Mouse (Mus musculus): ENCODE data around the gene Arl11. TPM values are rescaled to one million over a fixed set of nuclear protein-coding genes. Genes with fewer than 3 reads are reported as not detected.
A peak's percentile ranks its signal among the peaks of the same experiment; 100 is the strongest.

Gene Arl11
- polyA plus RNA-seq (2015; fragmentation: Nextera tagmentation; extraction: Ambion mirVana): 0.24 and 0.39 TPM in 2 replicates

DNA sequence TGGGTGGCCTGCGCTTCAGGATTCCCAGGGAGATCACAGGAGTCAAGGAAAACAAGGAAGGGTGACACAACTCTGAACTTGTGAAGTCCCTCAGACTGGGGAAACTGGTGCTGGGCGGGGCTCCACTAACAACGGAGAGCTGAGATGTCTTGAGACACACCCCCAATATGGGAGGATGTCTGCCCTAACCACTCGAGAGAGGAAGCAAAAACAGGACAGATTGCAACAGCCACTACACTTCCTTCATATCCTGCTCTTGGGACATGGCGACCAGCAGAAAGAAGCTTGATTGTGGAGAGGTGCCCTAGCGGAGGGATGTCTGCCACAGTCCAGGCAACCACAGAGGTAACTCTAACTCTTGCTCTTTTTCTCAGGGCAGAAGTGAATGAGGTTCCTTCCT, at the start of gene Arl11:
TSS of gene Arl11 (plus strand) at position 161 of the 400 bp plus-strand sequence.
- H3K4me2 ChIP-seq (ENCODE audit: low read length): no peak within 1 kb of the TSS
- no peaks in the 10 kb centered on the region for H3K9me3 ChIP-seq (ENCODE audit: control insufficient read depth, low read length)
- WGBS: 74% methylated on average over 6 of the region's 6 CpGs
- no peak within 1 kb of the TSS for H3K4me3 ChIP-seq (replicated peaks; ENCODE audit: low read length)
- no peak within 1 kb of the TSS for H3K9ac ChIP-seq (replicated peaks; ENCODE audit: low read depth, low read length)
- peaks cover 5% of the 10 kb centered on the region; the same call in 1 of the 2 replicates for H3K4me1 ChIP-seq (replicated peaks; ENCODE audit: control insufficient read depth, insufficient read depth, low read length)
- H3K36me3 ChIP-seq (ENCODE audit: control insufficient read depth, insufficient read depth): no peaks in the 10 kb centered on the region
- H3K27ac ChIP-seq (ENCODE audit: low read length): no peak within 1 kb of the TSS
- no peaks in the 10 kb centered on the region for H3K27me3 ChIP-seq (replicated peaks; ENCODE audit: control insufficient read depth, insufficient read depth, low read length)
- no peak for ATAC-seq

DNA sequence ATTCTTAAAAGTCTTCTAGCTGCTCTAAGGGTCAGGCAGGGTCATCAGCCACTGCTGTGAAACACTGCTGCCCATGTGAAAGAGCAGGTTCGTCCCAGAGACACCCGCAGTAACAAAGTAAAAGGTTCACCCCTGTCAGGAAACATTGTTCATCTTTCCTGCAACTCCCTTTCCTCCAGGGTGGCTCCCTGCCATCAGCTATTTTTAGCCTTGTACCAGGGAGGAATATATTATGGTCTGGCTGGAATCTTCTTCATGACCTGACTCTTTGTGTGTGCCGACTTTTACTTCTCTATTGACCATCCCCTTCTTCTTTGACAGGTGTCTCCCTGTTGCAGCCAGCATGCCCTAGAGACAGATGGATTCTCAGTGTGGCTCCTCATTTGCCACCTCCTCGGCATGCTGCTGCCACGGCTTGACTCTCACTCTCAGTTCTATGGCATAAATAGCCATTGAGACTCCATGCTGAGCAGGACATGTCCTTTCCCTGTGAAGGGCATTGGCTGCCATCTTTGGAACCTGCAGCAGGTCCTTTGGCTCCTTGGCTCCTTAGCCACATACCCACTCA, 41.6 kb upstream of the Arl11 start:
- Histone ChIP-seq H3K27me3 (replicated peaks; ENCODE audit: control insufficient read depth, insufficient read depth, low read length) (no peaks in the 10 kb centered on the region), H3K4me2 (ENCODE audit: low read length) (no peak overlapping the region), H3K4me3 (replicated peaks; ENCODE audit: low read length) (no peak overlapping the region), H3K9ac (replicated peaks; ENCODE audit: low read depth, low read length) (no peak overlapping the region), H3K27ac (ENCODE audit: low read length) (no peak overlapping the region), H3K9me3 (ENCODE audit: control insufficient read depth, low read length) (no peaks in the 10 kb centered on the region), H3K4me1 (replicated peaks; ENCODE audit: control insufficient read depth, insufficient read depth, low read length) (no peaks in the 10 kb centered on the region), H3K36me3 (ENCODE audit: control insufficient read depth, insufficient read depth) (no peaks in the 10 kb centered on the region)
- 62% methylated on average over 5 of the region's 5 CpGs for WGBS
- ATAC-seq: no peak

DNA sequence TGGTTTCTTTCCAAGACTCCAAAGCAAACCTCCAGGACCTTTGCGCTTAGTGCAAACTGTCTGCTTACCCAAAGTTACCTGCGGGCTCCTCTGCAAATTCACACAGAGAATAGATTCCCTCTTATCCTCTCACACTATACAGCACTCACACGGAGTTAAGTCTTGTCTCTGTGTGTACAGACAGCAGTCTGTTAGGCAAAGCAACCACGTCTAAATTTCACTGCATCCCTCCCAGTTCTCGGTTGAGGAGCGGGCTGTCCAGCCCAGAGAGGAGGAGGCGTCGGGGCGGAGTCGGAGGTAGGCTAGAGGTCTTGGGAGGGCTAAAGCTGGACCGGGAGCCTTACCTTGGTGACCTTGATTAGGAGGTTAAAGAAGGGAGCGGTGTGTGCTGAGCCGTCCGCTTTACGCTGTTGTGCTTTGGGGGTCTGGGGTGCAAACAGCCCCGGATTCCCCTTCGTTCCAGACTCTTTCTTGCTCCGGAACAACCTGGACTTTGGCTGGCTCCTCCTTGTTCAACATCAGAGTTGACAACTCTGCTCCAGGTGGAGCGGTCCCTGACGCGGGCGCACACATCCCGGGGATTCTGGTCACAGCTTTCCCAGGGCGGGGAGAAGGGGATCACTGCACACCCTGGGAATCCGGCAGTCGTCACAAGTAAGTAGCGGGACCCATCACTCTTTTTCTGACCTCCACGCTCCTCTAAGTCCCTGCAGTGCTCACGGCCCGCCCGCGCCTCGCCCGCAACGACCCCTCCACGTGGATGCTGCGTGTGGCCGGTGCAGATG, 34.9 kb upstream of the Arl11 start:
- no peak for ATAC-seq
- Histone ChIP-seq H3K9ac (replicated peaks; ENCODE audit: low read depth, low read length) (no peak overlapping the region; the same call in 1 of the 2 replicates), H3K9me3 (ENCODE audit: control insufficient read depth, low read length) (no peaks in the 10 kb centered on the region)

GRCm38 (mm10) chr14:61277285-61277684, 32.3 kb upstream of the Arl11 start:
- WGBS: 48% methylated on average over 1 of the region's 1 CpGs

More for the DNA sequence above, 34.9 kb upstream of the Arl11 start:
- Histone ChIP-seq H3K4me1 (replicated peaks; ENCODE audit: control insufficient read depth, insufficient read depth, low read length) (peaks cover 8% of the 10 kb centered on the region), H3K4me2 (ENCODE audit: low read length) (peak overlapping the region; percentile 40), H3K4me3 (replicated peaks; ENCODE audit: low read length) (peak overlapping the region; percentile 13), H3K27ac (ENCODE audit: low read length) (no peak overlapping the region), H3K36me3 (ENCODE audit: control insufficient read depth, insufficient read depth) (no peaks in the 10 kb centered on the region), H3K27me3 (replicated peaks; ENCODE audit: control insufficient read depth, insufficient read depth, low read length) (peaks cover 9% of the 10 kb centered on the region; the same call in 1 of the 2 replicates)
- WGBS: 10% methylated on average over 38 of the region's 38 CpGs

DNA sequence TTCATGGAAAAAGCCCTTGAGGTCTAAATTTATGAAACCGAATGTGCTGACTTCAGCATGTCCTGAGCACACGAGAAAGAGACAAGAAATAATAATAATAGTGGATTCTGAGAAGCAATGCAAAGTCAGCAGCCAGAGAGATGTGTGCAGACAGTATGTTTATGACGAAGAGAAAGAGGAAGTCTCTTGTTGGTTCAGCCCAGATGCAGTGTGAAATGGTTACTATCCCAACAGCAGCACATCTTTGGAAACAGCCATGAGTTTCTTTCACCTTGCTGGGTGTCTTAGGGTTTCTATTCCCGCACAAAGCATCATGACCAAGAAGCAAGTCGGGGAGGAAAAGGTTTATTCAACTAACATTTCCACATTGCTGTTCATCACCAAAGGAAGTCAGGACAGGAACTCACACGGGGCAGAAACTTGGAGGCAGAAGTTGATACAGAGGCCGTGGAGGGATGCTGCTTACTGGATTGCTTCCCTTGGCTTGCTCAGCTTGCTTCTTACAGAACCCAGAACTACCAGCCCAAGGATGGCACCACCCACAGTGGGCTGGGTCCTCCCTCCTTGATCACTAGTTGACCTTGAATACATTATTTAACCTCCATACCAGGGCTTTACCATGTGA, 30.8 kb upstream of the Arl11 start:
- 84% methylated on average over 7 of the region's 7 CpGs for WGBS
- Histone ChIP-seq H3K27me3 (replicated peaks; ENCODE audit: control insufficient read depth, insufficient read depth, low read length) (peaks cover 9% of the 10 kb centered on the region; the same call in 1 of the 2 replicates), H3K4me1 (replicated peaks; ENCODE audit: control insufficient read depth, insufficient read depth, low read length) (peaks cover 8% of the 10 kb centered on the region), H3K4me2 (ENCODE audit: low read length) (no peak overlapping the region), H3K4me3 (replicated peaks; ENCODE audit: low read length) (no peak overlapping the region), H3K27ac (ENCODE audit: low read length) (no peak overlapping the region), H3K36me3 (ENCODE audit: control insufficient read depth, insufficient read depth) (no peaks in the 10 kb centered on the region), H3K9me3 (ENCODE audit: control insufficient read depth, low read length) (no peaks in the 10 kb centered on the region), H3K9ac (replicated peaks; ENCODE audit: low read depth, low read length) (no peak overlapping the region)
- no peak for ATAC-seq

More at GRCm38 (mm10) chr14:61277285-61277684, 32.3 kb upstream of the Arl11 start:
- Histone ChIP-seq H3K4me2 (ENCODE audit: low read length) (no peak overlapping the region), H3K36me3 (ENCODE audit: control insufficient read depth, insufficient read depth) (no peaks in the 10 kb centered on the region), H3K4me1 (replicated peaks; ENCODE audit: control insufficient read depth, insufficient read depth, low read length) (peaks cover 8% of the 10 kb centered on the region), H3K27me3 (replicated peaks; ENCODE audit: control insufficient read depth, insufficient read depth, low read length) (peaks cover 9% of the 10 kb centered on the region; the same call in 1 of the 2 replicates), H3K27ac (ENCODE audit: low read length) (no peak overlapping the region), H3K9ac (replicated peaks; ENCODE audit: low read depth, low read length) (no peak overlapping the region), H3K4me3 (replicated peaks; ENCODE audit: low read length) (no peak overlapping the region), H3K9me3 (ENCODE audit: control insufficient read depth, low read length) (no peaks in the 10 kb centered on the region)
- no peak for ATAC-seq

- WGBS: 66% methylated on average over 19 of the region's 19 CpGs
- Histone ChIP-seq H3K9ac (replicated peaks; ENCODE audit: low read depth, low read length) (no peak overlapping the region), H3K4me3 (replicated peaks; ENCODE audit: low read length) (no peak overlapping the region), H3K27me3 (replicated peaks; ENCODE audit: control insufficient read depth, insufficient read depth, low read length) (no peaks in the 10 kb centered on the region), H3K36me3 (ENCODE audit: control insufficient read depth, insufficient read depth) (no peaks in the 10 kb centered on the region), H3K4me2 (ENCODE audit: low read length) (no peak overlapping the region), H3K9me3 (ENCODE audit: control insufficient read depth, low read length) (no peaks in the 10 kb centered on the region), H3K4me1 (replicated peaks; ENCODE audit: control insufficient read depth, insufficient read depth, low read length) (peaks cover 3% of the 10 kb centered on the region), H3K27ac (ENCODE audit: low read length) (no peak overlapping the region)
- ATAC-seq: no peak
Measured at GRCm38 (mm10) chr14:61288606-61289286, 20.8 kb upstream of the Arl11 start.

DNA sequence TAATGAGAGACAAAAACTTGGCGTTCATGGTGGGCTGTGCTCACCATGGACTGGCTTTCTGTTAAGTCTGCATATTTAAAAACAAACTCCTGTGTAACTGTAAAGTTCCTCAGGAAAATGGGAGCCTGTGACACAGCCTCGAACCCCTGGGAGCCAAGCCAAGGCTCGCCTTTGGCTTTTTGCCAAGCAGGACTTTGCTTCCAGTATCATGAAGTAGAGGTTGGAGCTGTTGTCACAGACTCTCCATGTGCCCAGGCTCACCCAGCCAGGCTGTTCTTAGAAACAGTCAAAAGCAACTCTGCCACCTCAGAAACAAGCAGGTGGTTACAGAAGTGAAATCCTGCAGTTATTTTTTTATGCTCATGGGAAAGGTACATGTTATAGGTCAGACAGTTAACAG, 18.9 kb upstream of the Arl11 start:
- Histone ChIP-seq H3K4me3 (replicated peaks; ENCODE audit: low read length) (no peak overlapping the region), H3K36me3 (ENCODE audit: control insufficient read depth, insufficient read depth) (no peaks in the 10 kb centered on the region)

DNA sequence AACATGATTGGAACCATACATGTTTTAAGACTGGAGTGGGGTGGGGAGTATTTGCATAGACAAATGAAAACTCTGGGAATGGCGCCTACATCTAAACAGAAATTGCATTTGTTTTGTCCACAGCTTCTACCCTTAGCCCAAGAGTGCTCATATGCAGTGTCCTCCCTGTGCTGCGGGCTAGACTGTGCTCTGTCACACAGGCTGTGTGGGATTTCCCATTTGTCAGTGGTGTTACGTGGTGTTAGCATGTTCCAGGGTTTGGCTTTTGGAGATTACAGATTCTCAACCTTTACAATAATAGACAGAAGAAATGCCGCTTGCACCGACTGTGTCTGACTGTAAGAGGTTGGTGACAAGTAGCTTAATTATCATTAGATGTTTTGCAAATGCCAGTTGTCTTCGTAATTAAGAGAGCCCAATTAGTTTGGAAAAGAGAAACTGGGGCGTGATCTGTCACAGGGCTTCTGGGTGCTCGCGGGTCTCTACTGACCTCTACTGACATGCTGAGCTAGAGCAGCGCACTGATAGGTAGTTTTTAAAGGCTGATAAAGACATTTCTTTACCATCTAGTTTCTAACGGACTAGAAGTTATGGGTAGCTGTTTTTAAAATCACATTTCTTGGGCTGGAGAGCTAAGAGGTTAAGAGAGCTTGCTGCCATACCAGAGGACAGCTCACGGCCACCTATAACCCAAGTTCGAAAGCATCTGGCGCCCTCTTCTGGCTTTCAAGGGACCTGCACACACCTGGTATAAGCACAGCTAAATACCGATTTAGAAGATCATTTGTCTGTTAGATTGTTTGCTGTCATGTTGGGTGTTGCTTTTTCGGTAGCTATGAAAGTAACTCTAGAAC, 15.4 kb upstream of the Arl11 start:
- Histone ChIP-seq H3K36me3 (ENCODE audit: control insufficient read depth, insufficient read depth) (no peaks in the 10 kb centered on the region), H3K9ac (replicated peaks; ENCODE audit: low read depth, low read length) (no peak overlapping the region), H3K4me2 (ENCODE audit: low read length) (peak overlapping the region; percentile 25; the same call in 1 of the 2 replicates), H3K9me3 (ENCODE audit: control insufficient read depth, low read length) (no peaks in the 10 kb centered on the region), H3K4me3 (replicated peaks; ENCODE audit: low read length) (no peak overlapping the region), H3K27ac (ENCODE audit: low read length) (no peak overlapping the region), H3K4me1 (replicated peaks; ENCODE audit: control insufficient read depth, insufficient read depth, low read length) (peaks cover 6% of the 10 kb centered on the region), H3K27me3 (replicated peaks; ENCODE audit: control insufficient read depth, insufficient read depth, low read length) (no peaks in the 10 kb centered on the region)
- peak; percentile 87 for ATAC-seq
- WGBS: 30% methylated on average over 16 of the region's 16 CpGs

More for the DNA sequence above, 18.9 kb upstream of the Arl11 start:
- Histone ChIP-seq H3K9ac (replicated peaks; ENCODE audit: low read depth, low read length) (no peak overlapping the region), H3K4me1 (replicated peaks; ENCODE audit: control insufficient read depth, insufficient read depth, low read length) (peaks cover 6% of the 10 kb centered on the region), H3K27ac (ENCODE audit: low read length) (no peak overlapping the region), H3K9me3 (ENCODE audit: control insufficient read depth, low read length) (no peaks in the 10 kb centered on the region), H3K27me3 (replicated peaks; ENCODE audit: control insufficient read depth, insufficient read depth, low read length) (no peaks in the 10 kb centered on the region), H3K4me2 (ENCODE audit: low read length) (no peak overlapping the region)
- WGBS: 35% methylated on average over 3 of the region's 3 CpGs
- ATAC-seq: no peak

Data from forebrain, embryonic 16.5 days (tissue).